Mouse (Mus musculus) inflammation-experienced regulatory T-cells, adult 16 weeks (primary cell): Measurements from ENCODE around the gene Cldn17. TPM values are rescaled to one million over a fixed set of nuclear protein-coding genes. Genes with fewer than 3 reads are reported as not detected.

Source experiments
- polyA plus RNA-seq: library from polyadenylated mRNA; unstranded; fragments of 100-300 nt; shearing (Covaris generic); gene quantifications from one replicate; pipeline ENCODE4 v1.2.1, GENCODE M21; 2017

Gene Cldn17
- not detected for polyA plus RNA-seq

DNA sequence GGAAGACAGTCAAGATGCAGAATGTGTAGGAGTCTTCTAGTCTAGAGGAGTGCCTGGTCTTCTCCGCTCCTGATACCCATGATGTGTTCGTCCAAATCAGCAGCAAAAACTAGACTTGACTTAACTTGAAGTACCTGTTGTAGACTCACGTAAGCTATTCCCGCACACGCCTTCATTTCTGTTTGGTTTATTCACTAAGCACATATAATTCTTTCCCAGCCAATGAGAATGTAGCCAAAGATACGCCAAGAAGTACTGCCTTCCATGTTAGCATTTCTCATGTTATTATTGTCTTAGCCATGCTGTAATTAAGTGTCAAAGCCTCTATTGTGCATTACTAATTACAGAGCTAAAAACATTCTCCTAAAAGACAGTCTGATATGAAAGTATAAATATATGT is at the start of gene Cldn17:
Gene Cldn17, minus strand, starts transcription at position 101 of the 400 bp plus-strand sequence.

Other genes starting within 250 kb of the Cldn17 start
- 0.11 TPM for gene Grik1, start 216.7 kb downstream of the Cldn17 start, polyA plus RNA-seq
- gene Cldn8, start 56.2 kb upstream of the Cldn17 start, polyA plus RNA-seq: not detected
- not detected for gene Krtap24-1, start 105.3 kb upstream of the Cldn17 start, polyA plus RNA-seq
- gene 2310079G19Rik, start 120.7 kb upstream of the Cldn17 start, polyA plus RNA-seq: not detected
- not detected for gene Krtap26-1, start 140.8 kb upstream of the Cldn17 start, polyA plus RNA-seq
- not detected for gene Krtap27-1, start 164.7 kb upstream of the Cldn17 start, polyA plus RNA-seq
- not detected for gene 2310061N02Rik, start 201.0 kb upstream of the Cldn17 start, polyA plus RNA-seq
- not detected for gene Krtap13-1, start 221.9 kb upstream of the Cldn17 start, polyA plus RNA-seq
- gene Krtap13, start 244.7 kb upstream of the Cldn17 start, polyA plus RNA-seq: not detected